Mouse (Mus musculus) spleen, adult 2 months (tissue): Measurements from ENCODE around the gene Spata31d1b.

Experiments used
- CTCF ChIP-seq: fragments of 200-500 bp; IDR thresholded peaks from 2 replicates; pipeline ENCODE4 v1.5.1; 2011; ENCODE audit warnings: mild to moderate bottlenecking, inconsistent platforms; ENCODE audit not compliant: insufficient read depth, insufficient read length, insufficient replicate concordance; ENCODE audit errors: extremely low read depth
- POLR2A ChIP-seq: fragments of 200-500 bp; IDR thresholded peaks from 2 replicates; pipeline ENCODE4 v1.6.1; 2011; ENCODE audit warnings: low read depth, low read length, inconsistent platforms

DNA sequence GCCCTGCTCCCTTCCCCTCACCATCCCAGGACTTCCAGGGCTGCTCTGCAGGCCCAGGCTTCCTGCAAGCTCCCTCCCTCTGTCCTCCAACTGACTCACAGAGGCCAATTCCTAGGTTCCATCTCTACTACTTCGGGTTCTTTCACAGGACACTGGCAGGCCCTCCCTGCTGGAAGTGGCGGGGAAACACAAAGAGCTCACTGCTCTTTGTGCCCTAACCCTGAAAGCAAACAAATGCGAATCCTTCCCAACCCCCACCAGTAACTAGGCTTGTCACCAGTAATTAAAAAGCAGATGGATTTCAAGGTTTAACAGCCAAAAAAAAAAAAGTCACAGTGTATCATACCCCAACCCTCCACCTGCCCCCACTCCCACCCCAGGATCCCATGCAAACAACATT lies 37.9 kb upstream of the Spata31d1b start:
- no peak for TF ChIP-seq POLR2A
- TF ChIP-seq CTCF, result no peak
